Mouse (Mus musculus) ovary, postnatal 36 days (tissue): Measurements from ENCODE around the gene Bcar1.

Source experiments
- DNase-seq: peaks from one replicate; pipeline ENCODE4 v3.0.0; 2022; ENCODE audit warnings: low spot score, mixed read lengths

Gene Bcar1

DNA sequence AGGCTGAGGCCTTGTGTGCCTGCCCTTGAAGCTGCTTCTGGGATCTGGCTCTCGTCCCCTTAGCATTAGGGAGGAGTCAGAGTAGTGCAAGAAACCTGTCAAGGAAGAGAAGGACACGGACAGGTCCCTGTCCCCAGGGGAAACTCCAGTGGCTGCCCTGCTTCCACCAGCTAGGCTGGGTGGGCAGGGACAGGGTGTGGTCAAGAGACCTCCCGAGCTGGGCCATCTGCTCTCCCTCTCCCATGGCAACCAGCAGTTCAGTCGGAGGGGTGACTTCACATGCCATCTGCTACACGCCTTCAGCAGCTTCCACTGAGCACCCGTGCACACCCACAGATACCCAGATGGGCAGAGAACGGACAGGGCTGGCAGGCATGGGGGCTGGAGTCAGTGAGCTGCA lies 7.3 kb downstream of the Bcar1 start:
- peak; percentile 7 for DNase-seq

DNA sequence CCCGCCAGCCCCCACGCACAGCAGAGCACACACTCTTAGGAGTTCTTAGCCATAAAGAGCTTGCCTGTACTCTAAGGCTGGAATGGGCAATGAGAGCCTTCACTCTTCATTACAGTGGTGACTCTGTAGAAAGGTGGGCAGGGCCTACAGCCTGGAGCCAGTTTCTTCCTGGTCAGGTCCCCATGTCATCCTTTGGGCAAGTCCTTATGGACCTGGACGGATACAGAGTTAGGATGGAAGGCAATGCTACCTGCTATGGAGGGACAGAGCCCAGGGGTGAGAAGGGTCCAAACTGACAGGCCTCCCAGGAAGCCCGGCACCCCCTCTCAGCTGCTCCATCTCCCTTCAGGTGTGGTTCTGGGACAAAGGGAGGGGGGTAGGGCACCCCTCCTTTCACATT lies 7.8 kb downstream of the Bcar1 start:
- DNase-seq: no peak

DNA sequence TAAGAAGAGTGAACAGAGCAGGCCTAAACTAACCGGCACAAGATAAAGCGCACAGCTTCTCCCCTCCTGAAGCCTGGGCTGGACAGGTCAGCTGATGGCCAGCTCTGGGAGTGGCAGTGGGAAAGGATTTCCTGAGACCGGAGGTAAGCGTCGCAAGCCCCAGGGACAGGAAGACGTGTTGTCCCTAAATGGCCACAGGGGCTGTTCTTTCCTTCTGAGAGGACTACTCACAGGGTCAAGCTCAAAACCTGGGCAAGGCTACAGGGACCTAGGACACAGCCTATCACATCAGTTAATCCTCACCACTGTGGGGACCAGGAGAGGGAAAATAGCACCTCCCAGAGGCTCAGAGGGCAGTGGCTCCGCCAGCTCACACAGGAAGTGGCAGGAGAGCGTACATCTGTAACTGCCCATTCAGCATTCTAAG lies 8.3 kb downstream of the Bcar1 start:
- DNase-seq: peak; percentile 6

DNA sequence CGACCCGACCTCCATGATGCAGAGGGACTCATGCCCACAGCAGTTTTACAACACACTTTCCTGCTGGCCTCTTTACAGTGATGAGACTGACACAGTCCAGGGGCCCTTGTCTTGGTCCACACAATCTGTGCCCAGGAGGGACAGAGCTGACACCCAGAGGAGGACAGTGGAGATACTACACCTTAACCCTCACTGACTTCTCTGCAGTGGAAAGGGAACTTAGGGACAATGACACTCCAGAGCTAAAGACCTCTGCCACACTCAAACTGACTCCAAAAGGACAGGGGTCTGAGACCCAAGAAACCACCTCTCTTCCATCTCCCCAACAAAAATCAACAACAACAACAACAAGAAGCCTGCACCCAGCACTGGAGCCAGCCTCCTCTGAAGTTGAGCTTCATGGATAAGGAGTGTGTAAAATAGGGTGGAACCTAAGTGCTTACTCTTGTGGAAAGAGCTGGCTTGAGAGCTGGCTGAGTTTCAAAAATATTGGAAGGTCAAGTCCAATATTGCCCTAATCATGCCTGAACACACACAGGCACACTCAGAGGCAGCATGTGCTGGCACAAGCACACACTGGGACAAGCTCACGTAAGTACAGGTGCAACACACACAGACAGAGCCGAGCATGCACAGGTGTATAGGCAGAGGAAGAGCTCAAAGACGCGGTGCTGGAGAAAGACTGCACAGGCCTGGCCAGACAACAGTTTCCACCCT lies 9.2 kb downstream of the Bcar1 start:
- peak; percentile 5 for DNase-seq

DNA sequence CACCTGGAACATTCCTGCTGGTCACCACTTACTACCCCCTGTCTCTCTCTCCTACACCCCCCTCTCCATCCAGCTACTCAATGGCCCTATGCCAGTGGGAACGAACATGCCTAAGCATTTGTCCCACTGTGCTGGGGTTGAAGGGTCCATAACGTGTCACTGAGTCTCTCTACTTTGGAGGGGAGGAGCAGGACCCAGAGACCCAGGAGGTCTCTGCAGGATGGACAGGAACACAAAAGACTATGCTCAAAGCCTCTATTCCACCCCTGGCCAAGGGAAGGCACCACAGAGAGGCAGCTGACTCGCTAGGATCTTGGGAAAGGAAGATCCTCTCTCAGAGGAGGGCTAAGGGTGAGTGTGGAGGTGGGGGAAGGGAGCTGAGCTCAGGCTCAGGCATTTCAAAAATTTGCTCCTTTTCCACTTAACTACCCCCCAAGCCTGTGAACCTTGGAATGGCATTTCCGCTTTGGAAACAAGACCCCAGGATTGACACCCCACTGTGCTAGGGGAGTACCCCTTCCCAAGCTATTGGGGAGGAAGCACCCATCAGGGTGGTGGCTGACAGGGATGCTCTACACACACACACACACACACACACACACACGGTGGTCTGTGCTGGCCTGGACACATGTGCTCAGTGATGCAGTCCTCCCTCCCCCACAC lies 9.9 kb downstream of the Bcar1 start:
- DNase-seq: peak; percentile 5

DNA sequence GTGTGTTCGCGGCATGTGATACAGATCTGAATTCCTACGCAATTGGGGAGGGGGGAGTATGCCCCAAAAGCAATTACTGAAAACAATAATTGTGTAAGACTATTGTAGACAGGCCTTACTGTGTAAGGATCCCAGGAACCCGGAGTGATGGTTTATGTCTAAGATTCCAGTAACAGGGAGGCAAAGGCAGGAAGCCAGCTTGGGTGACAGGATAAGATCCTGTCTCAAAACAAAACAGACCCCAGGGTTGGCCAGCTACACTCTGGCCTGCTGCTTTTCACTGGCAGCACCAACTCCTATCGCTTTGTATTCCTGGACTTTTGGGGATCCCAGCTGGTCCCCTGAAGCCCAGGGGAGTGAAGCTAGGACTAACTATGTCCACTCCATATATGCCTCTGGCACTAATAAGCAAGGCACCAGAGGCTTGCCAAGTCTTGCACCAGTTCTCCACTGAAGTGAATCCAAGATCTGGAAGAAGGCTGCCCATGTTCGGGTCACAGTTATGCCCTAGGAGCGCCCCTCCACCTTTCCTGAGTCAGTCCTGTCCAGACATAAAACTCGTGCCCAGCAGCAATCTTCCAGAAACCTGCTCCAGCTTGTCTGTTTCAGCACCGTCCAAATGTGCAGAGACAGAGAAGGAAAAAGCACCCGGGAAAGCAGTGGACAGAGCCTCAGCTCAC lies 11.1 kb downstream of the Bcar1 start:
- peak; percentile 13 for DNase-seq

DNA sequence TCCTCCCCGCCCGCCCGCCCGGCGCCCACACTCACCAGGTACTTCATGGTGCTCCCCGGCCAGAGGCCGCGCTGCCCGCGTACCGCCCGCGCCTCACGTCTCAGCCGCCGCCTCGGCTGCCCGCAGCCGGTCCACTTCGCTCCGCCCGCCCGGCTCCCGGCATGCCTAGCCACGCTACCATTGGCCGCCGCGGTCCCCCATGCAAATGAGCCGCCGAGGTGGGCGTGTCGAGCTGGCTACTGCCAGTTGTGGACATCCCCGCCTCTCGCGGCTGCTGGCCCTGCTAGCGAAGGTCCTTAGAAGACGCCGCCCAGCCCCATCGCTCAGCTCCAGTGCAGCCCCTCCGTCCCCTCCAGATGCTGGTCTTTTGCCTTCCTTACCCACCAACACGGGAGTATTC lies 11.6 kb downstream of the Bcar1 start:
- DNase-seq: peak; percentile 99

DNA sequence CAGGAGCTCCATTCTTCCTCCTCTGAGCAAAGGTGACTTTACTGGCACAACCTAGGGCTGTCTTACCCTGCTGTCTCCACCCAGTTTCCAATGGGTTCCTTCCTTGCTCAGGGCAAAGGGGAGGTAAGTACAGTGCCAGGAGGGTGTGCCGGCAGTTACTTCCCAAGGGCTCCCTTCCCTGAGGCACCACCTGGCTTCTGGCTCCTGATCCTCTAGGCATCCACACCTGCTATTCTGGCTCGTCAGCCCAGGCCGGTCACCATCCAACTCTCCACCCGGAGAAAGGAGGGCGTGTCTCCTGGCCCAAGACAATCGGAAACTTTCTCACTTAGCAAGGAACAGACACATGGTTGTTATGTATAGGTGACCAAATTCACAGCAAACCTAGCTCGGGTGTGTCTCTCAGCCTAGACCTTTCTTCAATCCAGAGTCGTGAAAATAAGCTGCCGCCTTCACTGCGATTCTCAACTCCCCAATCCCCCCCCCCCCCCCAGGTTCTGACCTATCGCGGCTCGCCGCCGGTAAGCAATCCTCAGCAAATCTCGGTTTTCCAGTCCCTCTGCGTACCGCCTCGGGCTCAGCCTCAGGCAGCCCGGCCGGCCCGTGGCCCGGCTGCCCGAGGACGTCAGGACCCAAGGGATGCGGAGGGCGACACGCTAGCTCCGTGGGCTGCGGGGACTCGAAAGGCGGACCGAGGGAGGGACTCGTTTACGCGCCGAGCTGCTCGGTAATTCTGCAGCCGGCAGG lies 12.2 kb downstream of the Bcar1 start:
- DNase-seq: no peak

DNA sequence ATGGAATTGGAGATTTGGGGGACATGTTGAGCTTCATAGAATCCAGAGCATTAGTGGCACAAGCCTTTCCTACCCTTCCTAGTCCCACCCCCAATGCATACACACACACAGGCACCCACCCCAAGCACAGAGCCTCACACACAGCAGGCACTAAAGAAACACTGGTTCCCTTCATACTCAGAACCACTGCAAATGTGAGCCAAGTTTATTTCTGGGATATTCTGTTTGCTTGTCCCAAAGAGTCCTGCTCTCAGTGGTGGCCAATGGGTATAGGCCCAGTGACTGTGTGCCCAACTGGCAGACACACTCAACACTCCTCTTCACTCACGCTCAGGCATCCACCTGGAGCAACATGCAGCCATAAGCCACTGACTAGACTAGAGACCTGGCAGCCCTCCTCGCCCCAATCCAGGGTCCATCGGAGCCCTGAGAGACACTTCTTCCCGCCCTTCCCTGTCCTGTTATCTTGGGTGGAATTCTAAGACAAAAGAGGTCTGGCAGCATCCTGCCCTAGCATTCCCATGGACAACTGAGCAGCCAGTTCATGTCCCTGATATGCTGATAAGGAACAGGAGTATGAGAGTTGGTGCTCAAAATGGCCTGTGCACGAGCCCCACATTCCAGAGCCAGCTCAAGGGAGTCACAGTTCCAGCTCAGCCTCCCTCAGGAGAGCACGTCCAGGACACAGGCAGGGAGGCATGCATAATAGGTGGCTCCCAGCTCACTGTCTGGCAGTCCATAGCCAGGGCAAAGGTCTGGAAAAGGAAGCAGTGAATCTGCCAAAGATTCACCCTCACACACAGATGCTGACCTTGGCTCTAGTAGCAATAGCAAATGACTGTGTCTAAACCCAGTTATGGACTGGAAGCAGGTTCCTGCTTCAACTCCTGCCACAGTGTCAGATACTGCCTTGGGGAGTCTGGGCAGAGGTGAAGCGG lies 14.1 kb downstream of the Bcar1 start:
- no peak for DNase-seq

DNA sequence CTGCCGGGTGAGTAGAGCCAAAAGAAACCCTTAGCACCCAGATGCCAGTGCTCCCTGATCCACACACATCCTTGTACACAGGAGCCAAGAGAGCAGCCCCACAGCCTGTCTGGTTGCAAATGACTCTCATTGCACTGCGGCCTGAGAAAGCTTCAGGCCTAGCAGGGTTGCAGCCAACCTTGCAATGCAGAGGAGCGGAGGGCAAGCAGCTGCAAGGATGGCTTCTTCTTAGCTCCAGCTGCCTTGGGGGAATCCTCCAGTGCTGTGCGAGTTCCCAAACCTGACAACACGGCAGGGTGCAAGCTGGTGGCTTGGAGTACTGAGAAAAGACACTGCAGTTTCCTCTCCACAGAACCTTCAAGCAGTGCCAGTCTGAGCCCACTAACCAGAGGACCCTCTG lies 15.1 kb downstream of the Bcar1 start:
- DNase-seq: no peak

DNA sequence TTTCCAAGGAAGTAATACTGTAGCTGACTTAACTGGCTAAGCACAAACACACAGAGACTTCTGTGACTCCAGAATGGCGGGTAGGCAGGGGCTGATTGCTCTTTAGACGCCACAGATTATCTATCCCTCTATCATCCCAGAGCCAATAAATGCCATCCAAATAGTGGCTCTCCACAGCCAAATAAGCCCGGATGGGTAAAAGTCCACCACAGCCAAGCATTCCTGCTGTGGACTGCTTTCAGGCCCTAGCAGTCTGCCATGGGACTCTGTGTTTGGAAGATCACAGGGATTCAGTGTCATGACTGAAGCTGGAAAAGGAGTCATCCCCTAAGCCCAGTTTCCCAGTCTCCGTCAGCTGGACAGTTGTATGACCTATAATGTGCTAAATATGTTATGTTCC lies 16.1 kb downstream of the Bcar1 start:
- no peak for DNase-seq

DNA sequence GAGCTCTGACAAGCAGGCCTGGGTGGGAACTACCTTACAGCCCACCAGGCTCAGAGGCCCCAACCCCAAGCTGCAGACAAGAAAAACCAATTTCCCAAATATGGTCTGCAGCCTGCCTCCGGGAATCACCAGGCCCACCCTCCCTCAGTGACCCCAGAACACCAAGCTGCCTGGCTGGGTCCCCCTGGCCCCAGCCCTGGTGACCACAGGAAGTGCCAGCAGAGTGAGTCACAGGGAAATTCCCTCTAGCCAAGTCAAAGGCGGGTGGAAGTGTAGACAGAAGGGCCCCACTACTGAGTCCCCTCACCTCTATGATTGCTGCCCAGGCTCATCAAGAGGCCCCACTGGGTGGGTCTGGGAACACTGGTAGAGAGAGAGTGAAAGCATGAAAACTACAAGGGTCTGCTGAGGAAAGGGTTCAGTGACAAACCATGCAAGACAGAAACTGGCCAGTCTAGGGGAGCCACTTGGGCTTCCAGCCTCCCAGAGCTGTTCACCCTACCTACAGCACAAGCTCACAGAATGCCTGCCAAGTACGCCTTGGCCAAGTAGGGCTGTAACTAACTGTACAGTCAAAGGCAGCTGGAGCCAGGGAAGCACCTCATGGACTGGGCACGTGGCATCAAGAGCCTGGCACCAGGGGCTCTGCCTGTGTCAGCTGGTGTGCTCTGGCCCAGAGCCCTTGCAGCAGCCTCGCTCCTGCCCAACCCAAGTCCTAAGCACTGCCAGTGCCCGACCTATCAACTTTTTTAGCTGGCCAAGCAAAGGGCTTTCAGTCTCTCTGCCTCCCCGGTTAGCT lies 17.3 kb downstream of the Bcar1 start:
- DNase-seq: peak; percentile 73

DNA sequence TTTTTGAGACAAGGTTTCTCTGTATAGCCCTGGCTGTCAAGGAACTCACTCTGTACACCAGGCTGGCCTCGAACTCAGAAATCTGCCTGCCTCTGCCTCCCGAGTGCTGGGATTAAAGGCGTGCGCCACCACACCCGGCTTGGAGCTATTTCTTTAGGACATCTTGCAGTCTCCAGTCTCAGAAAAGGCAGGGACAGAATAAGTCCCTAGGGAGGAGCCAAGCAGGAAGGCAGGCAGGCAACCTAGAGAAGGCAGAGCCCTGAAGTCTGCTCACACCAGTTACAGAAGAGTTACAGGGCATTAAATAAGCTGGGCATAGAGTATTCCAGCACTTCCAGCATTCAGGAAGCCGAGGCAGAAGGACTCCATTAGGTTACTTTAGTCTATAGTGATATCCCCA lies 18.3 kb downstream of the Bcar1 start:
- no peak for DNase-seq

DNA sequence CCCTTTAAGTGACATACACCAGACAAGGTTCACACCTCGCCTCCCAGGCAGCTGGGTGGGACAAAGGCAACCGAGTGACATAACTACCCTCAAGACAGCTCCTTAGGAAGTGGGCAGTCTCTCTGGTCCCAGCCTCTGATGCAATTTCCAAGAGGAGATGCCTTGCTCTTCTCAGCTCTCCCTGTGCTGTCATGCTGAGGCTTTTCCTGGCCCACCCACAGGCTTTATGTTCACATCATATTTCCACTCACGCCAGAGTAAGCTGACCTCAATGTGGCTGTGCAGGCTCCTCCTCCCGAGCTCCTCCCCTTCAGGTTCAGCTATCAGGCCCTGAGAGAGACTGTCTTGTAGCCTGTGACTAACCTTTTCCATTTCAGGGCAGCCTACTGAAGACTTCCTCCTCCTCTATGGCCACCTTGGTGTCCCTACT lies 23.5 kb downstream of the Bcar1 start:
- no peak for DNase-seq

DNA sequence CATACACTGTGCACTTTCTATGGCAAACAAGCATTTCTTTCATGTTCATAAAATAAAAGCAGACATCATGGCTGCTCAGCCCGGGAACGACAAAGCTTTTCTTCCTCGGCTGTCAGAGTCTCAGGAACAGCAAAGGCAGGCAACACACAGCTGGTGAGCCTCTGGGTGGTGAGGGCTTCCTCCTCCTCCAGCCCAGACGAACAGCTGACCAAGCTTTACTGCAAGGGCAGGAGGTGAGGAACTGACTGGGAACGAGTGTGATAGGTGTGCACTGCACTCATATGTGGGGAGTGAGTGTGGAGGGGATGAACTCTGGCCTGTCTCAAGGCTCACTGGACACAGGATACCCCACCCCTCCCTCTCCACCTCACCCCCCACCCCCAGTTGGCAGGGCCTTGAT lies 24.7 kb downstream of the Bcar1 start:
- no peak for DNase-seq

DNA sequence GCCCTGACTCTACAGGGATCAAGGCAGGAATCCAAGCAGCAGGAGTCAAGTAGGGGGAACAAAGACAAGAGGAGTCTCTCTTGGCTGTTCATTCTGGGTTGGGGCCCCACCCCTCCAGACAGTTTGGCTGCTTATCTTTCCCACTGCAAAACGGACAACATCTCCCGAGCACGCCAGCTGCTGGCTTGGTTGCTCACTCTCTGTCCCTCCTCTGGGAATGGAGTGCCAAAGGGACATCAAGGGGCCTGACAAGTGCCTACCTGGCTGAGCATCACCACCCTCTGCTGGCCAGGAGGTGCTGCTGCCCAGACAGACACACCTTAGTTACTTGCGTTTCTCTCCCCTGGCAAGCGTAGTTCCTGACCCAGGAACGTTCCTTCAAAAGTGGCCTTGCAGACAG lies 25.7 kb downstream of the Bcar1 start:
- peak; percentile 59 for DNase-seq

DNA sequence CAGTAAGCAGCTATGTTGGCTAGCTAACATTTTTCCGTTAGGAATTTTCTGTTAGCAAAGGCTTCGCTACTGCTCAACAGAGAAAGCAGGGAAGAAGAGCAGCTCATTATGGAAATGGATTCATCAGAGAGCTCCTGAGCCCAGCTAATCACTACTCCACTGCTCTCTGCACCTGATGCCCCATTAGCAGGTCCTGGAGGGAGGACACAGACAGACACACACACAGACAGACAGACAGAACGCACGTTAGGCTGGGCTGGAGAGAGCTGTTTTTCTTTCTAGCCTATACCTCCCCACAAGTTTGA lies 26.2 kb downstream of the Bcar1 start:
- no peak for DNase-seq

DNA sequence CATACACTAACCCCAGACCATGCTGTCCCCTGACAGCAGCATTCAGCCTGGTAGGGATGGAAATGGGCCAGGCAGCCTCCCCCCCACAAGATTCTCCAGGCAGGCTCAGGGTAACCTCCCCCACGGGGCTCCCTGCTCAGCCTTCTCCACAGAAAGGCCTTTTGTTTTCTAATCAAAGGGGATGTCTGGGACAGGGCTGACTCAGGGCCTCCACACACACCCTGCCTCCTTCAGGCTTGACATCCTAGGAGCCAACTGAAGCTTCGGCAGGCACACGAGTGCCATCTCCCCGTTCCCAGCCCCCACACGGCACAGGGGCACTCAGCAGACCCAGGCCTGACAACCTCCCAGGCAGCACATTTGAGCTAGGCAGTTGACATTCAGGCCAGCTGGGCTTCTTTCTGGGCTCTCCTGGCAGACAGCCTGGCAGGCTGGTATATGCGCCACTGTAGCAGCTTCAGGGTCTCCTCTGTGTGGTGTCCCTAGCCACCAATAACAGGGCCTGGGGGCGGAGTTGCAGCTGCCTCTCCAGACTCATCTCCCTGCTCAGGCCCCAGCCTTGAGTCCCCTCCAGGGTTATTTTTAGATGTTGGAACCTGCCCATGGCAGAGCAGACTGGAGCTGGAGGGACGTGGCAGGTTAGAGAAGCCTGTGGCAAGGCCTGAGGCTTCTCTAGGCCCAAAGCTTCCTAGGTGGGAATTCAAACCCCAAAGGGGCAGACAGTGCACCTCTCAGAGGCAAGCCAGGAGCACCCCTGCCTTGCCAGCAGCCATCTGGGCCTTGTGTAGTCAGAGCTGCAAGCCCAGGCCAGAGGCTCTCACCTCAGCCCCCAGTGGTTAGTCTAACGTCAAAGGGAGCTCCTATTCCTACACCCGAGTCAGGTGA lies 26.8 kb downstream of the Bcar1 start:
- DNase-seq: peak; percentile 79

DNA sequence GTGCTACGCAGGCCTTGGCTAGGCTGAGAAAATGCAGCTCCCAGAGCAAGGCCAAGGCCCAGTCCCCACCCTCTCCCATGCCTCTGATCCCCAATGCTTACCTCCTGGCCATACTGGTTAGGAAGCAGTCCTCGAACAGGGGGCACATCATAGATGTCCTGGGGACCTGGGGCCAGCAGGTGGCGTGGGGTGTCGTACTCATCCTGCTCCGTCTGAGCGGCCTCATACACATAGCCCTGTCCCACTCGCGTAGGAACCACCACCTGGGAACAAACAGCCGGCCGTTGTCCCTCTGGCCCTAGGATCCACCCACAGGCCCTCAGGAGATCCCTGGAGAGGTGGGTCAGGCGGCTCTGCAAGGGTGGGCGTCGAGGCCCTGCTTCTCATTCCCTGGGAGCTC lies 28.1 kb downstream of the Bcar1 start:
- DNase-seq: no peak

DNA sequence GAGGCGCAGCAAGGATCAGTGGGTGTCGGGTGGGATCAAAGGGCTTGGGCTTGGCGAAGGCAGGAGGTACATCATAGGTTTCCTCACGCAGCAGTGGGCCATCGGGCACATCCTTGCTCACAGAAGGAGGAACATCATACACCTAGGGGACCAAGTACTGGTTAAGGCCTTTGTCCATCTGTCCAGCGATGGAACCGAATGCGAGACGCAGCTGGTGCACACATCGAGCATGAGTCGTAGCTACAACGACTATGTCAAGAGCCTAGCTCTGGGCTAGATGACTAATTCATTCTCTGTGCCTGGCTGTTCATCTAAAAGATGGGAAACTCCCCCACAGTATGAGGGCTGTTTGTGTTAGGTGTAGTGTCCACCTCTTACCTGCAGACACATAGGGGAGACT lies 29.3 kb downstream of the Bcar1 start:
- DNase-seq: no peak
